Mouse (Mus musculus): Measurements from ENCODE around the gene Cope. TPM values are rescaled to one million over a fixed set of nuclear protein-coding genes. Genes with fewer than 3 reads are reported as not detected.

Gene Cope
- 211 and 264 TPM in 2 replicates for polyA plus RNA-seq (2012; rRNA removed)

GRCm38 (mm10) chr8:70302358-70302890 is at the start of gene Cope, which contains the start of gene Ddx49:
TSS of gene Cope (plus strand) at chr8:70302518.
TSS of gene Ddx49 (minus strand) at chr8:70302489.
- peak; percentile 84 for DNase-seq (ENCODE audit: low spot score)

DNA sequence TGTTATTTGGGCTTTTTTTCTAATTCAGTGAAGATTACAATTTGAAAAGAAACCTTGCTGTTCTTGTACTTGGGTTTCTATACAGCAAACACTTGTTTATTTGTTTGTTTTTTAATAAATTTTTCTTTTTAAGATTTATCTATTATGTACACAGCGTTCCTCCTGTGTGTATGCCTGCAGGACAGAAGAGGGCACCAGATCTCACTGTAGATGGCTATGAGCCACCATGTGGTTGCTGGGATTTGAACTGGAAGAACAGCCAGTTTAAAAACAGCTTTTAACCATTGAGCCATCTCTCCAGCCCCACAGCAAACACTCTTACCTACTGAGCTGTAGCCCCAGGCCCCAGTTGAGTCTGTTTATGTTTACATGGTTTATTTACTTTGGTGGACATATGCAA is 47.7 kb upstream of the Cope start:
- DNase-seq (ENCODE audit: low spot score) = no peak

GRCm38 (mm10) chr8:70257456-70257855 is 44.9 kb upstream of the Cope start:
- DNase-seq (ENCODE audit: low spot score) = no peak

DNA sequence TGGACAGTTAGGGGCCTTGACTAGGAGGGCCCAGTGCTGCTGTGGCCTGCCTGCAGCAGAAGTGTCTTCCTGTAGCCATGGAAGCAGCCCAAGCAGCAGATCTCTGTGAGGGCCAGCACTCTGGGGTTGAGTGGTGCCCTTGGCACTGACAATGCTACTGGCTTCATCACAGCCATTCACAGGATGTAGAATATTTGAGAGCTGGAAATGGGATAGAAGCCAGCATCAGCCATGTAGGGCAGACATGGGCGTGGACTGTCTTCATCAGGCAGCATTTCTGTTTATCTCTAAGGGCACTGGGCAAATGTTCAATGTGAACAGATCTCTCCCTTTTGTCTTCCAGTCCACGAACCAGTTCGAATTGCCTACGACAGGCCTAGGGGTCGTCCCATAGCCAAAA is 43.7 kb upstream of the Cope start:
- DNase-seq (ENCODE audit: low spot score) = no peak

- DNase-seq (ENCODE audit: low spot score) = no peak
Measured at GRCm38 (mm10) chr8:70259043-70259442, 43.3 kb upstream of the Cope start.

GRCm38 (mm10) chr8:70267674-70268073 is 34.6 kb upstream of the Cope start:
- no peak for DNase-seq (ENCODE audit: low spot score)

GRCm38 (mm10) chr8:70268311-70268710 is 34.0 kb upstream of the Cope start:
- no peak for DNase-seq (ENCODE audit: low spot score)

DNA sequence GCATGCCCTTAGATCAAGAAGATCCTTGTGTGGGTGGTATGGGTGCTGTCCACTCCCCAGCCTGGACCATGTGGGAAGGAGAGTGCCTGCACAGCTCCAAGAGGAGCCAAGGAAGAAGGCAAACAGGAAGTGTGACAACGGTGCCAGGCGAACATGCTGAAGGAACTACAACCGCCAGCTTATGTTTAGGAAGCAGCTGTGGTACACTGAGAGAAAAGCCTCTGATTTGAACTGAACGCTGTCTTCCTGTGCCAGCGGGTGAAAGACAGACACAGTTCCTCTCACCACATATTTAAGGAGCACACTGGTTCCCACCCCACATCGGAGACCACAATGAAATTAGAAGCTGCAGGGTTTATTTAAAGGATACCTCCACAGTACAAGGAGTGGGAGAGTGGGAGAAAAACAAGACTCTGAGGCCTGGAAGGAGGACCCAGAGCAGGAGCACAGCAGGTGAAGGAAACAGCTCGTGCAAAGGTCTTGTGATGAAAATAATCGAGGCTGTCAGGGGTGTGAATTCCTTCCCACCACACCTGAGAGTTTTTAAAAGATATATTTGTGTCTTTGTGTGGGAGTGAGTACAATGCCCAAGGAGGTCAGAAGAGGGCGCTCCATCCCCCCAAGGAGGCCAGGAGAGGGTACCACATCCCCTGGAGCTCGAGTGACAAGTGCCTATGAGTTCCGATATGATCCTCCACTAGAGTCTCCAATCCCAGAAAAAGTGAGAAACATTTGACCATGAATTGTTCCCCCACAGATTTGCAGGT is 33.3 kb upstream of the Cope start:
- DNase-seq (ENCODE audit: low spot score) = no peak

DNA sequence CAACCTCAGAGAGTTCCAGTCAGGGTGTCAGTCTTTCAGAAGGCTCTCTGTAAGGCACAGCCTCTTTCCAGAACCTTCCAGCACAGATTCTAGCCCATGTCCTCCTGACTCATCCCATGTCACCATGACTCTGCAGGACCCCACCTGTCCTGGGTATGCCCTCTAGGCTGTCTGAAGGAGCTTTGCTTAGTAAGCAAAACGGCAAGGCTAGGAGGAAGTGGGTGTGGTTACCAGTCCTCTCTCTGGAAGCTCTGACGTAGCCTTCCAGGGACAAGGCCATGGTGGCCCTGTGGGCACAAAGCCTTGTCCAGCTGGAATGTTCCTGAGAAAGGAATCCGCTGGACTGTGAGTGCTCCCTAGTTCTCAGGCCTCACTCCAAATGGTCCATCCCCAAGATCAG is 29.4 kb upstream of the Cope start:
- DNase-seq (ENCODE audit: low spot score) = no peak

- no peak for DNase-seq (ENCODE audit: low spot score)
Measured at GRCm38 (mm10) chr8:70274350-70274749, 28.0 kb upstream of the Cope start.

DNA sequence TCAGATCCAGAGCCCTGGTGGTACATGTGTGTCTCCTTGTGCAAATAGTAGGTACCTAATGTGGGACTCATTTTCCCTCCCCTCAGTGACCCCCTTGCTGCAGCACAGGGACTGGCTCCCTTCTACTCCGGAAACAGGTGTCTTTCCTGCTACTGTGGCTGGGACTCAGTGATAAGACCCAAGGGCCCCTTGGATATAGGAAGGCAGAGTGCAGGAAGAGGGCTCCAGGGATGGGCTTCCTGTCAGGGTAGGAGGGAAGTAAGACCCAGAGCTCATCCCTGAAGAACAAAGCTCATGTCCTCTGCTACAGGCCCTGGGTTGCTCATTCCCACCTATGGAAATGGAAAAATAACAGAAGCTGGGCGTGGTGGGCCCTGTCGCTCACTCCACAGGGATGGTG is 25.8 kb upstream of the Cope start:
- no peak for DNase-seq (ENCODE audit: low spot score)

GRCm38 (mm10) chr8:70278175-70278574 is 24.1 kb upstream of the Cope start:
- DNase-seq (ENCODE audit: low spot score) = no peak

- no peak for DNase-seq (ENCODE audit: low spot score)
Measured at GRCm38 (mm10) chr8:70279266-70279665, 23.1 kb upstream of the Cope start.

GRCm38 (mm10) chr8:70281001-70281400 is 21.3 kb upstream of the Cope start:
- no peak for DNase-seq (ENCODE audit: low spot score)

GRCm38 (mm10) chr8:70282603-70283135 is 19.6 kb upstream of the Cope start, which contains the start of gene Homer3:
TSS of gene Homer3 (plus strand) at chr8:70282827.
- DNase-seq (ENCODE audit: low spot score) = peak; percentile 88

- peak; percentile 49 for DNase-seq (ENCODE audit: low spot score)
Measured at GRCm38 (mm10) chr8:70283136-70284077, 18.9 kb upstream of the Cope start.

DNA sequence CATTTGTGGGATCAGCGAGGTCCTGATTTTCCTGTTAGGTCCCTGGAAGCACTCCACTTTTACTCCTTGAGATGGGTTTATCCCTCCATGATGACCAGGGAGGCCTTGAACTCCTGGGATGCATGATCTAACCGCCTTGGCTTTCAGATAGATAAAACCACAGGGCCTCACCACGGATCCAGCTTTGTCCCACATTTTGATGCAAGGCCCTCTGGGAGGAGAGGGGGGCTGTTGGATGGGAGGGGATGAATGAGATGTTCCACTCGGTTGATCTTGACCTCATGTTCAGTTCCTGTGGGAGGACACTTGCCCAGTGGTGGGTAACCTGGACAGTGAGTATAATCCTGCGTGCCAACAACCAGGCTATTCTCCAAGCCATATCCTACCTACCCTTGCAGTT is 17.9 kb upstream of the Cope start:
- DNase-seq (ENCODE audit: low spot score) = no peak

DNA sequence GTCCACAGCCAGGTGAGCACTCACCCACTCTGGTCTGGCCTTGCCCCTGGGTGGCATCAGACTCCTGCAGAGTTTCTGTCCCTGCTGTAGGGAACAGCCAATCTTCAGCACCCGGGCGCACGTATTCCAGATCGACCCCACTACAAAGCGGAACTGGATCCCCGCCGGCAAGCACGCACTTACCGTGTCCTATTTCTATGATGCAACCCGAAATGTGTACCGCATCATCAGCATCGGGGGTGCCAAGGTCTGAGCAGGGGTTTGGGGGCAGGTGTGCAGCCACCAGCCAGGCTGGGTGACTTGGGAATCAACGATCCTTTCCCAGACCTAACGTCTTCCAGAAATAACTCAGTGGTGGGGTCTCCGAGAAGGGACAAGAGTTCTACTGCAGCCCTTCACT is 17.0 kb upstream of the Cope start:
- DNase-seq (ENCODE audit: low spot score) = no peak

DNA sequence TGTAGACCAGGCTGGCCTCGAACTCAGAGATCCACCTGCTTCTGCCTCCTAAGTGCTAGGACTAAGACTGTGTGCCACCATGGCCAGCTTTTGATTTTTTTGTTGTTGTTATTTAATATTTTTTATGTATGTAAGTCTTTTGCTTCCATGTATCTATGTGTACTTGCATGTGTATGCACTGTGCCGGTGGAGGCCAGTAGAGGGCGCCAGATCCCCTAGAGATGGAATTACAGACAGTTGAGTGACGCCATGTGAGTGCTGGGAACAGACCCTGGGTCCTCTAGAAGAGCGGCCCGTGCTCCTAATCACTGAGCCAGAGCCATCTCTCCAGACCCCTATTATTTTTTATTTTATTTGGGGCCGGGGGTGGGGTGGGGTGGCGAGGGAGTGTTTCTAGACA is 15.6 kb upstream of the Cope start:
- DNase-seq (ENCODE audit: low spot score) = no peak

GRCm38 (mm10) chr8:70293988-70294405 is 8.3 kb upstream of the Cope start:
- DNase-seq (ENCODE audit: low spot score) = no peak

GRCm38 (mm10) chr8:70300881-70301280 is 1.4 kb upstream of the Cope start:
- no peak for DNase-seq (ENCODE audit: low spot score)

- DNase-seq (ENCODE audit: low spot score) = no peak
Measured at GRCm38 (mm10) chr8:70302901-70303300, 583 bp downstream of the Cope start.

All from urinary bladder, adult 2 months (tissue).